Mouse (Mus musculus) intestine, embryonic 14.5 days (tissue): ENCODE data around the gene Usp24. TPM values are rescaled to one million over a fixed set of nuclear protein-coding genes. Genes with fewer than 3 reads are reported as not detected.

Experiments used
- ATAC-seq: fragments of 200-750 bp; cut with Nextera tagmentation; replicated peaks from 2 replicates; pipeline ENCODE4 v1.8.0; 2017; ENCODE audit warnings: low read depth, moderate number of reproducible peaks, moderate TSS enrichment, moderate library complexity; ENCODE audit not compliant: low FRiP score, low TSS enrichment
- DNase-seq: peaks from one replicate; pipeline ENCODE4 v3.0.0-alpha.2; 2018; ENCODE audit warnings: low spot score
- H3K27ac ChIP-seq: fragments of 300-500 bp; sonication (generic); 2 replicates; pipeline ENCODE4 v1.5.1; 2014; ENCODE audit warnings: low read depth, mild to moderate bottlenecking, control low read depth
- H3K27me3 ChIP-seq: fragments of 300-500 bp; sonication (generic); replicated peaks from 2 replicates; pipeline ENCODE4 v1.6.1; 2014; ENCODE audit warnings: low read length, control low read depth; ENCODE audit not compliant: control insufficient read depth, insufficient read depth
- H3K36me3 ChIP-seq: fragments of 300-500 bp; sonication (generic); 2 replicates; pipeline ENCODE4 v1.6.1; 2014; ENCODE audit warnings: low read length, control low read depth; ENCODE audit not compliant: control insufficient read depth, insufficient read depth
- H3K4me1 ChIP-seq: fragments of 300-500 bp; sonication (generic); replicated peaks from 2 replicates; pipeline ENCODE4 v1.6.1; 2014; ENCODE audit warnings: low read length, control low read depth, mixed read lengths; ENCODE audit not compliant: control insufficient read depth, insufficient read depth
- H3K4me2 ChIP-seq: fragments of 300-500 bp; sonication (generic); 2 replicates; pipeline ENCODE4 v1.6.1; 2014; ENCODE audit warnings: low read length
- H3K4me3 ChIP-seq: fragments of 300-500 bp; sonication (generic); 2 replicates; pipeline ENCODE4 v1.5.1; 2014; ENCODE audit warnings: low read depth, low read length, control low read depth, mixed read lengths
- H3K9ac ChIP-seq: fragments of 300-500 bp; sonication (generic); 2 replicates; pipeline ENCODE4 v1.6.1; 2014; ENCODE audit warnings: mild to moderate bottlenecking, low read length
- H3K9me3 ChIP-seq: fragments of 300-500 bp; sonication (generic); 2 replicates; pipeline ENCODE4 v1.6.1; 2016; ENCODE audit warnings: low read length, control low read depth; ENCODE audit not compliant: control insufficient read depth
- WGBS: fragments of 180-500 bp; shearing (Covaris S2); extraction: QIAGEN DNeasy Blood & Tissue Kit; methylation state at CpG from one replicate; pipeline ENCODE4 v1.1.7; 2014; 5-methylcytosine and 5-hydroxymethylcytosine counted together
- polyA plus RNA-seq: library from polyadenylated mRNA; unstranded; fragments of >200 nt; fragmentation: Nextera tagmentation; extraction: Ambion mirVana; gene quantifications from 2 replicates; pipeline ENCODE4 v1.2.1, GENCODE M21; 2014

Gene Usp24
- polyA plus RNA-seq, 1 experiment from 2014 or later, result 14.0 TPM

- Histone ChIP-seq H3K4me3 (no peak overlapping the region), H3K4me2 (no peak overlapping the region), H3K9me3 (no peaks in the 10 kb centered on the region), H3K36me3 (no peaks in the 10 kb centered on the region), H3K9ac (no peak overlapping the region), H3K27ac (no peak overlapping the region), H3K27me3 (no peaks in the 10 kb centered on the region), H3K4me1 (no peaks in the 10 kb centered on the region)
- 74% methylated on average over 6 of the region's 6 CpGs for WGBS
- no peak for ATAC-seq
- DNase-seq, result peak; percentile 10
Measured at GRCm38 (mm10) chr4:106293378-106294090, 22.5 kb upstream of the Usp24 start.

DNA sequence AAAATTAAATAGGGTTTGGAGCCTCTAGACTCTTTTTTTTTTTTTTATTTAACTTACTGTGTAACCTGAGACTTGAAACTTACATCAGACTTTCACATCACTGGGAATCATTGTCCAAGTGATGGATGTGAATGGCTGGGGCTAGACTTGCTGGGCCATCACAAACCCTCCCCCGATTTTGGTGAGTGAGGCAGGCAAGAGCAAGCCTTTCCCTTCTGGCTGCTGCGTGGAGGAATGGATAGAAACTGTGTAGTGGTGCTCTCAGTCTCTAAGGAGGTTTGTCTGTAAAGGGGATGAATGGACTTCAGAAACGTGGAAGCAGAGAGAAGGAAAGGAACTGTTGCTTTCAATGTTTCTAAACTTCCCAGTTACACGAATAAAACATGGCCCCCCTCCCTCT is 20.3 kb upstream of the Usp24 start:
- H3K27ac ChIP-seq, result no peak overlapping the region
- H3K27me3 ChIP-seq, result no peaks in the 10 kb centered on the region
- ATAC-seq, result no peak
- H3K4me1 ChIP-seq, result no peaks in the 10 kb centered on the region
- no peaks in the 10 kb centered on the region for H3K36me3 ChIP-seq
- H3K4me3 ChIP-seq, result no peak overlapping the region
- no peaks in the 10 kb centered on the region for H3K9me3 ChIP-seq
- H3K9ac ChIP-seq, result no peak overlapping the region
- H3K4me2 ChIP-seq, result no peak overlapping the region
- DNase-seq, result no peak
- 41% methylated on average over 4 of the region's 4 CpGs for WGBS

- Histone ChIP-seq H3K27me3 (no peaks in the 10 kb centered on the region), H3K4me2 (no peak overlapping the region)
- 85% methylated on average over 7 of the region's 7 CpGs for WGBS
Measured at GRCm38 (mm10) chr4:106296412-106297086, 19.5 kb upstream of the Usp24 start.

GRCm38 (mm10) chr4:106301346-106301745 is 14.7 kb upstream of the Usp24 start:
- 67% methylated on average over 6 of the region's 6 CpGs for WGBS
- Histone ChIP-seq H3K36me3 (no peaks in the 10 kb centered on the region), H3K4me1 (0 out of 2 replicates have a peak, but pooled peaks cover 3% of the 10 kb centered on the region), H3K27ac (no peak overlapping the region), H3K4me3 (no peak overlapping the region), H3K4me2 (no peak overlapping the region), H3K9ac (no peak overlapping the region), H3K9me3 (no peaks in the 10 kb centered on the region), H3K27me3 (no peaks in the 10 kb centered on the region)
- ATAC-seq, result no peak
- no peak for DNase-seq

More at GRCm38 (mm10) chr4:106296412-106297086, 19.5 kb upstream of the Usp24 start:
- no peak for ATAC-seq
- H3K9me3 ChIP-seq, result no peaks in the 10 kb centered on the region
- no peaks in the 10 kb centered on the region for H3K4me1 ChIP-seq
- no peak overlapping the region for H3K27ac ChIP-seq
- DNase-seq, result peak; percentile 31
- H3K36me3 ChIP-seq, result no peaks in the 10 kb centered on the region
- no peak overlapping the region for H3K4me3 ChIP-seq
- H3K9ac ChIP-seq, result no peak overlapping the region

DNA sequence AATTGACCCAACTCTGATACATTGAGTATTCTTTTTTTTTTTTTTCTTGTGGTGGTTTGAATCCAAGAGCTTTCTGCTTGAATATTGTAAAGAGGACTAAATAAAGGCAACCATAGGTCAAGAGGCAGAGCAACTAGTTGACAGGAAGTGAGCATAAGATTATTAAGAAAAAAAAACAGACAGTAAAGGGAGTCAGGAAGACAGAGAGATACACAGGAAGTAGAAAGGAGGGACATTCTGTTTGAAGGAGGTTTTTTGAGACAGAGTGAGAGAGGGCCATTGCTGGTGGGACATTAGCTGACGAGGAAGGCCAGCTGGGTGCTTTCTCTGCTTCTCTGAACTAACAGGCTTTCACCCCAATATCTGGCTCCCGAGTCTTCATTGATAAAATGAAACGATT is 7.9 kb upstream of the Usp24 start:
- Histone ChIP-seq H3K27me3 (no peaks in the 10 kb centered on the region), H3K9me3 (no peaks in the 10 kb centered on the region), H3K4me2 (no peak overlapping the region), H3K4me1 (no peaks in the 10 kb centered on the region), H3K27ac (no peak overlapping the region), H3K4me3 (no peak overlapping the region), H3K9ac (no peak overlapping the region), H3K36me3 (no peaks in the 10 kb centered on the region)
- ATAC-seq (no peak), DNase-seq (no peak)
- WGBS, result 88% methylated on average over 3 of the region's 3 CpGs

DNA sequence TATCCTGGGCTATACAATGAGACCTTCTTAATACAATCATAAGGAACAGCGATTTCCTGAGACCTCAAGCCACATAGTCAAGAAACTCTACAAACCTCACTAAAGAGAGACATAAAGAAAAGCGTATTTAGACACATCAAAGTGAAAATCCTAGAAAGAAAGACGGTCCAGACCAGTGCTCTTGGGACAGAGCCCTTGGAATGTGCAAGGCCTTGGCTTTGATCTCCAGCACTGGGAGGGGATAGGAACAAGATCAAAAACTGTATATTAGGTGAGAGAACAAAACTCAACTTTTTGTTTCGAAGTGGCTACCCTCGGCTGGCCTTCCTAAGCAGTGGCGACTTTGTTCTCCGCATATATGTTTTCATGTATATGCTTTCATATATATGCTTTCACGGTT is 3.4 kb upstream of the Usp24 start:
- no peak for ATAC-seq
- no peak overlapping the region for H3K4me2 ChIP-seq
- no peak overlapping the region for H3K4me3 ChIP-seq
- no peak overlapping the region for H3K9ac ChIP-seq
- DNase-seq, result no peak
- no peaks in the 10 kb centered on the region for H3K27me3 ChIP-seq
- 84% methylated on average over 8 of the region's 8 CpGs for WGBS
- no peaks in the 10 kb centered on the region for H3K9me3 ChIP-seq
- H3K27ac ChIP-seq, result no peak overlapping the region
- H3K36me3 ChIP-seq, result no peaks in the 10 kb centered on the region
- peaks cover 8% of the 10 kb centered on the region for H3K4me1 ChIP-seq

GRCm38 (mm10) chr4:106313070-106313469 is 2.9 kb upstream of the Usp24 start:
- DNase-seq (no peak), ATAC-seq (no peak)
- Histone ChIP-seq H3K4me2 (no peak overlapping the region), H3K27me3 (no peaks in the 10 kb centered on the region), H3K4me1 (peaks cover 12% of the 10 kb centered on the region), H3K27ac (no peak overlapping the region), H3K9ac (no peak overlapping the region), H3K9me3 (no peaks in the 10 kb centered on the region), H3K4me3 (no peak overlapping the region), H3K36me3 (no peaks in the 10 kb centered on the region)
- 78% methylated on average over 8 of the region's 8 CpGs for WGBS

- Histone ChIP-seq H3K27ac (no peak overlapping the region), H3K4me2 (no peak overlapping the region), H3K9me3 (no peaks in the 10 kb centered on the region), H3K27me3 (no peaks in the 10 kb centered on the region), H3K4me1 (peaks cover 19% of the 10 kb centered on the region), H3K4me3 (no peak overlapping the region), H3K36me3 (0 out of 2 replicates have a peak, but pooled peaks cover 6% of the 10 kb centered on the region), H3K9ac (no peak overlapping the region)
- no peak for ATAC-seq
- DNase-seq, result no peak
- WGBS, result 54% methylated on average over 4 of the region's 4 CpGs
Measured at GRCm38 (mm10) chr4:106313874-106314273, 2.1 kb upstream of the Usp24 start.

DNA sequence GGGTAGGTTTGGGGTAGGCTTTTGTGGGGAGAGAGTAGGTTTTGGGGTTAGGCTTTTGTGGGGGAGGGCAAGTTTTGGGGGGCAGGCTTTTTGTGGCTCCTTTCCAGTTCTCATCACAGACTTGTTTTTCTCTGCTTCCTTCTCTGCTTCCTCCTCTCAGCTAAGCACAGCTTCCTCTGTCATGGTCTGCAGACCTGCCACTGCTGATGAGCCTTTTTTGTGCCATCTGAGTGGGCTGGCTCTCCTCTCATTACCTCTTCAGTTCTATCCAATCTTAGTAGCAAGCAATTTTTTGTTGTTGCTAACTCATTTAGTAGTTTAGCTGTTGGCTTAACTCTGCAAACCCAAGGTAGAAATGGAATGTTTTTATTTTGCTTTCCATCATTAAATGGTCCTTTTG is 1.7 kb upstream of the Usp24 start:
- no peak overlapping the region for H3K4me2 ChIP-seq
- DNase-seq, result no peak
- no peak overlapping the region for H3K4me3 ChIP-seq

More for the DNA sequence above, 1.7 kb upstream of the Usp24 start:
- H3K4me1 ChIP-seq, result peaks cover 23% of the 10 kb centered on the region
- no peak for ATAC-seq
- no peaks in the 10 kb centered on the region for H3K27me3 ChIP-seq
- H3K9ac ChIP-seq, result no peak overlapping the region
- H3K9me3 ChIP-seq, result no peaks in the 10 kb centered on the region
- H3K27ac ChIP-seq, result no peak overlapping the region
- 0 out of 2 replicates have a peak, but pooled peaks cover 8% of the 10 kb centered on the region for H3K36me3 ChIP-seq
